Mouse (Mus musculus) gastrocnemius, postnatal 14 days (tissue): ENCODE measurements around the gene Tbrg4. TPM values are rescaled to one million over a fixed set of nuclear protein-coding genes. Genes with fewer than 3 reads are reported as not detected.
A peak's percentile ranks its signal among the peaks of the same experiment; 100 is the strongest.
"Not testable (repeated sequence)": the region's sequence is repeated elsewhere in the genome, so short reads cannot be mapped to it uniquely, and the experiment has no call there.

Experiments
- DNase-seq: peaks from one replicate; pipeline ENCODE4 v3.0.0; 2021; ENCODE audit warnings: mixed read lengths
- intact Hi-C: fragments of 180-260 bp; cut with DNase I; formaldehyde crosslinking; loops from one replicate; pipeline ENCODE4 v1.15.1; 2025; ENCODE audit warnings: low total_unique reads
- long read RNA-seq, 2 experiments: library from polyadenylated mRNA; stranded (forward); transcript quantifications; one replicate each; pipeline ENCODE4 v2.0.0; 2021
- total RNA-seq, 2 experiments: library from RNA; stranded (reverse); gene quantifications; 2 replicates each; pipeline ENCODE4 v1.2.3; 2021

Gene Tbrg4
- total RNA-seq = 10 to 100 TPM; 63.5 to 64.6 TPM
- long read RNA-seq, experiment 1, transcript Tbrg4-201 (12 exons, 2,290 nt) = major isoform, 35 of 60 reads
- long read RNA-seq, experiment 1, transcript Tbrg4-211 (13 exons, 2,324 nt) = minor isoform, 7 of 60 reads
- long read RNA-seq, experiment 1, partial matches to known transcripts = 13 of 60 reads
- long read RNA-seq, experiment 1, other reads (novel, unspliced or antisense) = 5 of 60 reads
- long read RNA-seq, experiment 2, transcript Tbrg4-201 (12 exons, 2,290 nt) = major isoform, 58 of 81 reads
- long read RNA-seq, experiment 2, transcript Tbrg4-211 (13 exons, 2,324 nt) = minor isoform, 12 of 81 reads
- long read RNA-seq, experiment 2, partial matches to known transcripts = 3 of 81 reads
- long read RNA-seq, experiment 2, other reads (novel, unspliced or antisense) = 7 of 81 reads

GRCm38 (mm10) chr11:6625478-6626387, at the start of gene Tbrg4:
Gene Tbrg4 (minus strand): TSS chr11:6626067.
- peak; percentile 93 for DNase-seq
- intact Hi-C loops = no loop called here

- no peak for DNase-seq
- intact Hi-C loops = no loop called here
Observed at GRCm38 (mm10) chr11:6675402-6675801, 49.5 kb upstream of the Tbrg4 start.

- intact Hi-C loops = no loop called here
- DNase-seq = no peak
Observed at GRCm38 (mm10) chr11:6674701-6675100, 48.8 kb upstream of the Tbrg4 start.

GRCm38 (mm10) chr11:6670826-6671225, 45.0 kb upstream of the Tbrg4 start:
- intact Hi-C loops = no loop called here
- DNase-seq = no peak

- intact Hi-C loops = no loop called here
- DNase-seq = no peak
Observed at GRCm38 (mm10) chr11:6670044-6670443, 44.2 kb upstream of the Tbrg4 start.

DNA sequence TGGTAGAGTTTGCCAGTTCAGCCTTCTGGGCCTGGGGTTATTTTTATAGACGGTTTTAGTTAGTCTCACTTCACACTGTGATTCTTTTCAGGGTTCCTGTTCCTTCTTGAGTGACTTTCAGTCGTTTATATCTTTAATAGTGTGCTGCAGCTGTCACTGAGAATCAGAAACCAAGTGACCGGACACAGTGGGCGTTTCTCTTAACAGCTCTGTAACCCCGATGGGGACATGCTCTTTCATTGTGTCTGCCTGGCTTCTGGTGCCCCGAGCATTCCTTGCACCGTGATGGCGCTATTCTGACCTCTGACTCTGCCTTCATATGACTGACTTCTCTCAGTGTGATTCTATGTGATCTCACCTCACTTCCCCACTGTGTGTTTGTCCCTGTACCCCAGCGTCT, 43.2 kb upstream of the Tbrg4 start:
- intact Hi-C loops = no loop called here
- DNase-seq = no peak

GRCm38 (mm10) chr11:6666634-6667033, 40.8 kb upstream of the Tbrg4 start:
- no peak for DNase-seq
- intact Hi-C loops = no loop called here

DNA sequence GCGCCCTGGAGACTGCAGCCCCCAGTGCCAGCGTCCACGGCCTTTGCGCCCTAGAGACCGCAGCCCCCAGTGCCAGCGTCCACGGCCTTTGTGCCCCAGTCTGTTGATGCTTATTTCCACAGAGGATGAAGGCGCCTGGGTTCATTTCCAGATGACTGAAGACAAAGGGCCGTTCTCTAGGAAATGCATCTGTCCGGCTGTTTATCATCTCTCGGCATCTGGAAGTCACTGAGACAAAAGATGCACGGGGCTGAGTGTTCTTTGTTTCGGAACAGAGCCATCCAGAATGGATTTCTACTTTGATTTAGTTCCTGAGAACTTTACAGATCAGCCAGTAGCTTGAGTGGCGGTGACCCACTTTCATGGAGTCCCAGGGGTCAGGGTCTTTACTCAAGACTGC, 35.3 kb upstream of the Tbrg4 start:
- no peak for DNase-seq
- intact Hi-C loops = no loop called here

- DNase-seq = no peak
- intact Hi-C loops = loop anchor here (5.0 kb wide), 1 partner anchor 479 kb away; no protein-coding TSS in a partner anchor
Observed at GRCm38 (mm10) chr11:6658271-6658670, 32.4 kb upstream of the Tbrg4 start, which contains the start of gene Ramp3. Gene Ramp3 (plus strand): TSS chr11:6658521.

GRCm38 (mm10) chr11:6654903-6655302, 29.0 kb upstream of the Tbrg4 start:
- intact Hi-C loops = loop anchor here (5.0 kb wide), 1 partner anchor 482 kb away; no protein-coding TSS in a partner anchor
- peak; percentile 75 for DNase-seq

- intact Hi-C loops, DNase-seq: not testable (repeated sequence)
Observed at GRCm38 (mm10) chr11:6652978-6653377, 27.1 kb upstream of the Tbrg4 start.

DNA sequence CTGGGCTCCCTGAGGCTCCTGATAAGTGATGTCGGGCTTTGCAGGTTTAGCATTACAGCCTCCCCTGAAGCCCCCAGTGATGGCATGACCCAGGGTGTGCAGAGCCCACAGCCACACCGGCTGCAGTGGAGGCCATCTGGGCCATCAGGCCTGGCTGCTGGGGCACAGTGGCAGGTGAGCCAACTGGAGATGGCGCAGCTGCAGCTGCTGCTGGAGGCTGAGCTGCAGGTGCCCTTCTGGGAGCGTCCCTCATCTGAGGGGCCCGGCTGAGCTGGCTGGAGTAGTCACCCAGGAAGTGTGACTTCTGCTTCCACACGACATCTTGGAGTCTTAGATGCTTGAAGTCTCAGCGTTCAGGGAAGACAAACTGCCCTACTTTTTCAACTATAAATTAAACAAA, 24.7 kb upstream of the Tbrg4 start:
- intact Hi-C loops = no loop called here
- no peak for DNase-seq

DNA sequence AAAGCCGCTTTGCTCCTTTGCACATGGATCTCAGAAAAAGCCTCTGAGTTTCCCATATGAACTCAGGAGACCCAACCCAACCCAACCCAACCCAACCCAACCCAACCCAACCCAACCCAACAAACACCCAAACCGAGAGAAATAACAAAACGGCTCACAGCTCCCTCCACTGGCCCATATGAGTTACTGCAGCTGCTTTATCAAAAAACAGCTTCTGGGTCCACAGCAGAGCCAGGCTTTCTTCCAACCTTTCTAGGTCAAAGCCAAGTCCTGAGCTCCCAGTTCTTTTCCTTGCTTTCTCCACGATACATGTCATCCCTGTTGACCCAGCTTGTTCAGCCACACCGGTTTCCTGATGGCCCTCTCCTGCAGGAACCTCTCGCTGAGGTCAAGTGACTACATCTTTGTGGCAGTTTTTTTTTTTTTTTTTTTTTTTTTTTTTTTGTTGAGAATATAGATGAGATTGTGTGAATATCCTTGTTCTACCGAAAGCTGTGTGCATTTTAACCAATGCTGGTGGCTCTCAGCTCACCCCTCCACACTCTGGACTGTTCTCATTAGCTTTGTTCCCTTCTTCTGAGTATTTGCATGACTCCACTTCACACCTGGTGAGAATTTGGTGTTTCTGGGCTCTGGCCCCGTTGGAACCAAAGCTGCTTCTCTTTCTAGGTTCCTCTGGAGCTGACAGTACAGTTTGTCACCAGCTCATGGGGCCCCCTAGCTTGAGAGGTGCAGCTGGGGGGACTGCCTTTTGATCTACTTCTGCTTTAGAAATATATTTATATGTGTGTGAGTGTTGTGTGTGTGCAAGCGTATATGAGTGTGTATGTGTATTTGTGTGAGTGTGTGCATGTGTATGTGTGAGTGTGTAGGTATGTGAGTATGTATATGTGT, 22.2 kb upstream of the Tbrg4 start:
- intact Hi-C loops = no loop called here
- no peak for DNase-seq

- DNase-seq = no peak
- intact Hi-C loops = no loop called here
Observed at GRCm38 (mm10) chr11:6644566-6644965, 18.7 kb upstream of the Tbrg4 start.

GRCm38 (mm10) chr11:6639072-6639471, 13.2 kb upstream of the Tbrg4 start:
- intact Hi-C loops = no loop called here
- no peak for DNase-seq

DNA sequence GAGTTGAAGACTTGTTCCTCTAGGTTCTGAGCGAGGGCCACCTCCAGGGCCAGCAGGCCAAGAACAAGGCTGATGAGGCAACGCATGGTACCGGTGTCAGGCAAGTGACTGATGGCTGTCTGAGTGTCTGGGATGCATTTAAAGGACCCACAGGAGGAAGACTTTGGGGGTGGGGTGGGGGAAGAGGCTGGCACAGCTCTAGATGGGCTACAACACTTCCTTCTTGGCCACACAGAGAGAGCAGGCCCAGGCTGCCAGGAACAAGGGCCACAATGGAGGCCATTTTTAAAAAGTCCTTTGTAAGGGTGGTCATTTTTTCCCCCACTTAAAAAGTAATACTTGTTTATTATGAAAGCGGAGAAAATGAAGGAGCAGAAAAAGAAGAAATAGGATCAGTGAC, 12.7 kb upstream of the Tbrg4 start, which contains the start of gene Wap:
TSS of gene Wap (minus strand) at position 101 of the 400 bp plus-strand sequence.
- no peak for DNase-seq
- intact Hi-C loops = no loop called here

DNA sequence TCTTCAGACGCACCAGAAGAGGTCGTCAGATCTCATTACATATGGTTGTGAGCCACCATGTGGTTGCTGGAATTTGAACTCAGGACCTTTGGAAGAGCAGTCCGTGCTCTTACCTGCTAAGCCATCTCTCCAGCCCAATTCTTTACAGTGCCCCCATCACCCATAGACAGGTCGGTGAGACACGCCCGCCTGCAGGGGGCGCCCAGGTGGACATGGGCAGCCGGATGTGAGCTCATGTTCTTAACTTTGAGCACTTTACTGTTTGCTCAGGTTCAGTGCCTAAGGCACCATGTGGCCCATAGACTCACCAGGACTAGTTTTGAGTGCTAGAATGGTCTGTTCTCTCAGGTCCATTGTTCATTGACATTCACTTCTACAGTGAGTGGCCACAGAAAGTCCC, 10.3 kb upstream of the Tbrg4 start:
- intact Hi-C loops = no loop called here
- DNase-seq = no peak

DNA sequence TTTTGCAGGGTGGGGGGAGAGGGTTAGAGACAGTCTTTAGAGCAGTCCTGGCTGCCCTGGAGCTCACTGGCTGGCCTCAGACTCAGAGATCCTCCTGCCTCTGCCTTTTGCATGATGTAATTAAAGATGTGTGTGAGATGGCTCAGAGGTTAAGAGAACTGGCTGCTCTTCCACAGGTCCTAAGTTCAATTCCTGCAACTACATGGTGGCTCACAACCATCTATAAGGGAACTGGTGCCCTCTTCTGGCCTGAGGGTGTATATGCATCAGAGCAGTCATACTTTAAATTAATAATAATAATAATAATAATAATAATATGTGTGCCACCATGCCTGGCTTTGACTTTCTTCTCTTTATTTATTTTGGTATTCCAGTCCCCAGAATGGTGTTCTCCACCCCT, 3.8 kb upstream of the Tbrg4 start:
- intact Hi-C loops = no loop called here
- DNase-seq = no peak

- peak; percentile 49 for DNase-seq
- intact Hi-C loops = no loop called here
Observed at GRCm38 (mm10) chr11:6628568-6628967, 2.7 kb upstream of the Tbrg4 start.
